Mouse (Mus musculus) midbrain, embryonic 16.5 days (tissue): ENCODE data around the gene Myct1. TPM values are rescaled to one million over a fixed set of nuclear protein-coding genes. Genes with fewer than 3 reads are reported as not detected.

Experiments used
- ATAC-seq: fragments of 200-750 bp; cut with Nextera tagmentation; 2 replicates; pipeline ENCODE4 v1.8.0; 2017; ENCODE audit warnings: moderate TSS enrichment
- H3K27ac ChIP-seq: fragments of 300-500 bp; sonication (generic); 2 replicates; pipeline ENCODE4 v1.5.1; 2014; ENCODE audit warnings: mild to moderate bottlenecking, low read length, mixed read lengths
- H3K27me3 ChIP-seq: fragments of 300-500 bp; sonication (generic); 2 replicates; pipeline ENCODE4 v1.6.1; 2014; ENCODE audit warnings: low read depth, low read length, mixed read lengths; ENCODE audit not compliant: control insufficient read depth, insufficient read depth
- H3K36me3 ChIP-seq: fragments of 300-500 bp; sonication (generic); 2 replicates; pipeline ENCODE4 v1.6.1; 2014; ENCODE audit warnings: mild to moderate bottlenecking, low read length, moderate library complexity, mixed read lengths; ENCODE audit not compliant: control insufficient read depth, insufficient read depth
- H3K4me1 ChIP-seq: fragments of 300-500 bp; sonication (generic); 2 replicates; pipeline ENCODE4 v1.6.1; 2014; ENCODE audit warnings: mild to moderate bottlenecking, low read length, mixed read lengths; ENCODE audit not compliant: control insufficient read depth, insufficient read depth
- H3K4me2 ChIP-seq: fragments of 300-500 bp; sonication (generic); 2 replicates; pipeline ENCODE4 v1.6.1; 2014; ENCODE audit warnings: mild to moderate bottlenecking, low read length, mixed read lengths
- H3K4me3 ChIP-seq: fragments of 300-500 bp; sonication (generic); 2 replicates; pipeline ENCODE4 v1.5.1; 2014; ENCODE audit warnings: low read depth, mild to moderate bottlenecking, low read length, moderate library complexity, mixed read lengths
- H3K9ac ChIP-seq: fragments of 300-500 bp; sonication (generic); 2 replicates; pipeline ENCODE4 v1.6.1; 2014; ENCODE audit warnings: low read depth, low read length, mixed read lengths
- H3K9me3 ChIP-seq: fragments of 300-500 bp; sonication (generic); replicated peaks from 2 replicates; pipeline ENCODE4 v1.6.1; 2014; ENCODE audit warnings: mild to moderate bottlenecking, low read length, mixed read lengths; ENCODE audit not compliant: control insufficient read depth, poor library complexity, severe bottlenecking
- WGBS: fragments of 180-500 bp; shearing (Covaris S2); extraction: QIAGEN DNeasy Blood & Tissue Kit; methylation state at CpG from one replicate; pipeline ENCODE4 v1.1.7; 2014; 5-methylcytosine and 5-hydroxymethylcytosine counted together
- polyA plus RNA-seq: library from polyadenylated mRNA; unstranded; fragments of >200 nt; fragmentation: Nextera tagmentation; extraction: Ambion mirVana; gene quantifications from 2 replicates; pipeline ENCODE4 v1.2.1, GENCODE M21; 2015

The Myct1 gene
- polyA plus RNA-seq, 1 experiment from 2014 or later = 0.73 TPM

GRCm38 (mm10) chr10:5639112-5639511 is 45.5 kb downstream of the Myct1 start, which contains the start of gene Vip:
Gene Vip, plus strand, starts transcription at chr10:5639218.
- Histone ChIP-seq H3K9ac (no peak within 1 kb of the TSS), H3K4me3 (no peak within 1 kb of the TSS), H3K27me3 (no peaks in the 10 kb centered on the region), H3K4me2 (no peak within 1 kb of the TSS), H3K27ac (no peak within 1 kb of the TSS), H3K4me1 (no peaks in the 10 kb centered on the region), H3K9me3 (no peaks in the 10 kb centered on the region), H3K36me3 (no peaks in the 10 kb centered on the region)
- no peak for ATAC-seq
- 35% methylated on average over 8 of the region's 8 CpGs for WGBS

Other genes starting within 250 kb of the Myct1 start
- 16.3 and 19.6 TPM in 2 replicates for gene Syne1, start 42.3 kb upstream of the Myct1 start, polyA plus RNA-seq
- 0.81 and 1.1 TPM in 2 replicates for gene Vip, start 45.4 kb downstream of the Myct1 start, polyA plus RNA-seq
- gene Fbxo5, start 211.8 kb downstream of the Myct1 start, polyA plus RNA-seq = 10.1 and 11.1 TPM in 2 replicates
- gene Mtrf1l, start 230.1 kb downstream of the Myct1 start, polyA plus RNA-seq = 7.9 and 11.1 TPM in 2 replicates